Mouse (Mus musculus) embryonic facial prominence, embryonic 11.5 days (tissue): ENCODE measurements around the gene Kbtbd6. TPM values are rescaled to one million over a fixed set of nuclear protein-coding genes. Genes with fewer than 3 reads are reported as not detected.
A peak's percentile ranks its signal among the peaks of the same experiment; 100 is the strongest.

Experiments
- ATAC-seq: fragments of 200-750 bp; cut with Nextera tagmentation; replicated peaks from 2 replicates; pipeline ENCODE4 v1.8.0; 2017; ENCODE audit warnings: low read depth; ENCODE audit not compliant: insufficient number of reproducible peaks, low FRiP score, low TSS enrichment
- DNase-seq: peaks from one replicate; pipeline ENCODE4 v3.0.0-alpha.2; 2015; ENCODE audit warnings: low spot score
- H3K27ac ChIP-seq: fragments of 300-500 bp; sonication (generic); replicated peaks from 2 replicates; pipeline ENCODE4 v1.5.1; 2014; ENCODE audit warnings: mild to moderate bottlenecking, low read depth, low read length, control low read depth
- H3K27me3 ChIP-seq: fragments of 300-500 bp; sonication (generic); 2 replicates; pipeline ENCODE4 v1.6.1; 2014; ENCODE audit warnings: mild to moderate bottlenecking, low read length, moderate library complexity, mixed read lengths; ENCODE audit not compliant: control insufficient read depth, insufficient read depth
- H3K36me3 ChIP-seq: fragments of 300-500 bp; sonication (generic); replicated peaks from 2 replicates; pipeline ENCODE4 v1.6.1; 2014; ENCODE audit warnings: low read depth, mild to moderate bottlenecking, low read length, moderate library complexity, mixed read lengths; ENCODE audit not compliant: control insufficient read depth, insufficient read depth
- H3K4me1 ChIP-seq: fragments of 300-500 bp; sonication (generic); 2 replicates; pipeline ENCODE4 v1.6.1; 2014; ENCODE audit warnings: low read length, mixed read lengths; ENCODE audit not compliant: control insufficient read depth, insufficient read depth
- H3K4me2 ChIP-seq: fragments of 300-500 bp; sonication (generic); 2 replicates; pipeline ENCODE4 v1.6.1; 2014; ENCODE audit warnings: low read depth, mild to moderate bottlenecking, control low read depth, low read length, moderate library complexity
- H3K4me3 ChIP-seq: fragments of 300-500 bp; sonication (generic); 2 replicates; pipeline ENCODE4 v1.5.1; 2014; ENCODE audit warnings: low read depth, low read length, control low read depth
- H3K9ac ChIP-seq: fragments of 300-500 bp; sonication (generic); replicated peaks from 2 replicates; pipeline ENCODE4 v1.6.1; 2014; ENCODE audit warnings: mild to moderate bottlenecking, control low read depth, low read length
- H3K9me3 ChIP-seq: fragments of 300-500 bp; sonication (generic); replicated peaks from 2 replicates; pipeline ENCODE4 v1.6.1; 2016; ENCODE audit warnings: mild to moderate bottlenecking, low read length, inconsistent platforms, mixed read lengths; ENCODE audit not compliant: control insufficient read depth
- WGBS: fragments of 180-500 bp; shearing (Covaris S2); extraction: QIAGEN DNeasy Blood & Tissue Kit; methylation state at CpG from one replicate; pipeline ENCODE4 v1.1.7; 2014; 5-methylcytosine and 5-hydroxymethylcytosine counted together
- polyA plus RNA-seq: library from polyadenylated mRNA; unstranded; fragments of >200 nt; fragmentation: Nextera tagmentation; extraction: Ambion mirVana; gene quantifications from 2 replicates; pipeline ENCODE4 v1.2.1, GENCODE M21; 2014

Gene Kbtbd6
- polyA plus RNA-seq, 1 experiment from 2014 or later, result 7.4 TPM

GRCm38 (mm10) chr14:79460988-79461387 is 9.4 kb downstream of the Kbtbd6 start:
- ATAC-seq (no peak), DNase-seq (no peak)
- Histone ChIP-seq H3K4me2 (no peak overlapping the region), H3K36me3 (no peaks in the 10 kb centered on the region; the same call in 1 of the 2 replicates), H3K4me1 (no peaks in the 10 kb centered on the region), H3K27ac (no peak overlapping the region), H3K4me3 (no peak overlapping the region), H3K9me3 (no peaks in the 10 kb centered on the region), H3K9ac (no peak overlapping the region), H3K27me3 (no peaks in the 10 kb centered on the region)
- WGBS, result 95% methylated on average over 4 of the region's 4 CpGs

GRCm38 (mm10) chr14:79465623-79466022 is 14.0 kb downstream of the Kbtbd6 start:
- 88% methylated on average over 1 of the region's 1 CpGs for WGBS
- Histone ChIP-seq H3K27me3 (no peaks in the 10 kb centered on the region), H3K9ac (no peak overlapping the region), H3K36me3 (no peaks in the 10 kb centered on the region; the same call in none of the 2 replicates), H3K27ac (no peak overlapping the region), H3K9me3 (no peaks in the 10 kb centered on the region), H3K4me1 (no peaks in the 10 kb centered on the region), H3K4me3 (no peak overlapping the region), H3K4me2 (no peak overlapping the region)
- DNase-seq (no peak), ATAC-seq (no peak)

GRCm38 (mm10) chr14:79467621-79468020 is 16.0 kb downstream of the Kbtbd6 start:
- Histone ChIP-seq H3K9ac (no peak overlapping the region), H3K4me3 (no peak overlapping the region), H3K4me2 (no peak overlapping the region), H3K27ac (no peak overlapping the region), H3K4me1 (no peaks in the 10 kb centered on the region), H3K36me3 (no peaks in the 10 kb centered on the region; the same call in none of the 2 replicates), H3K27me3 (no peaks in the 10 kb centered on the region), H3K9me3 (no peaks in the 10 kb centered on the region)
- WGBS, result 23% methylated on average over 3 of the region's 3 CpGs
- DNase-seq (peak; percentile 74), ATAC-seq (no peak)

GRCm38 (mm10) chr14:79473384-79473783 is 21.7 kb downstream of the Kbtbd6 start:
- no peak overlapping the region for H3K4me3 ChIP-seq
- no peak overlapping the region for H3K9ac ChIP-seq
- WGBS, result 91% methylated on average over 2 of the region's 2 CpGs
- H3K27ac ChIP-seq, result no peak overlapping the region
- H3K36me3 ChIP-seq, result no peaks in the 10 kb centered on the region; the same call in 1 of the 2 replicates
- no peaks in the 10 kb centered on the region for H3K4me1 ChIP-seq
- ATAC-seq (no peak), DNase-seq (no peak)
- no peaks in the 10 kb centered on the region for H3K9me3 ChIP-seq
- H3K27me3 ChIP-seq, result no peaks in the 10 kb centered on the region
- H3K4me2 ChIP-seq, result no peak overlapping the region

- peak within 1 kb of the TSS; percentile 48 for H3K4me2 ChIP-seq
- peak within 1 kb of the TSS; percentile 99 for H3K27ac ChIP-seq
- peaks cover 2% of the 10 kb centered on the region; the same call in 1 of the 2 replicates for H3K4me1 ChIP-seq
- peak; percentile 80 for ATAC-seq
- H3K27me3 ChIP-seq, result no peaks in the 10 kb centered on the region
- H3K9me3 ChIP-seq, result no peaks in the 10 kb centered on the region
- under 1% methylated on average over 77 of the region's 96 CpGs for WGBS
- H3K4me3 ChIP-seq, result peak within 1 kb of the TSS; percentile 87
- DNase-seq, result peak; percentile 89
- peak within 1 kb of the TSS; percentile 96 for H3K9ac ChIP-seq
- no peaks in the 10 kb centered on the region for H3K36me3 ChIP-seq
Measured at GRCm38 (mm10) chr14:79480624-79481338, 29.1 kb downstream of the Kbtbd6 start, which contains the start of gene Elf1. TSS of gene Elf1 (plus strand) at chr14:79481194.

- Histone ChIP-seq H3K4me2 (peak within 1 kb of the TSS; percentile 48), H3K4me3 (peak within 1 kb of the TSS; percentile 87), H3K27ac (peak within 1 kb of the TSS; percentile 99), H3K9me3 (no peaks in the 10 kb centered on the region), H3K9ac (peak within 1 kb of the TSS; percentile 96), H3K4me1 (peaks cover 2% of the 10 kb centered on the region; the same call in 1 of the 2 replicates), H3K27me3 (no peaks in the 10 kb centered on the region), H3K36me3 (no peaks in the 10 kb centered on the region)
- WGBS, result under 1% methylated on average over 80 of the region's 86 CpGs
- ATAC-seq, result peak; percentile 93
- DNase-seq, result peak; percentile 93
Measured at GRCm38 (mm10) chr14:79481339-79482151, 29.9 kb downstream of the Kbtbd6 start, which contains the start of gene Wbp4. TSS of gene Wbp4 (minus strand) at chr14:79481520.

- peaks cover 2% of the 10 kb centered on the region for H3K4me1 ChIP-seq
- peak overlapping the region; percentile 92 for H3K27ac ChIP-seq
- WGBS, result under 1% methylated on average over 11 of the region's 11 CpGs
- ATAC-seq (no peak), DNase-seq (peak; percentile 69)
- no peaks in the 10 kb centered on the region for H3K27me3 ChIP-seq
- no peaks in the 10 kb centered on the region for H3K36me3 ChIP-seq
- H3K4me2 ChIP-seq, result peak overlapping the region; percentile 48
- peak overlapping the region; percentile 96 for H3K9ac ChIP-seq
- peak overlapping the region; percentile 87 for H3K4me3 ChIP-seq
- no peaks in the 10 kb centered on the region for H3K9me3 ChIP-seq
Measured at GRCm38 (mm10) chr14:79482251-79482661, 30.6 kb downstream of the Kbtbd6 start.
